Mouse (Mus musculus) left cerebral cortex, adult 2 months (tissue): ENCODE measurements around the gene Rln3. TPM values are rescaled to one million over a fixed set of nuclear protein-coding genes. Genes with fewer than 3 reads are reported as not detected.

ENCODE experiments used
- DNase-seq, 2 experiments: peaks; one replicate each; pipeline ENCODE4 v3.0.0; 2021 to 2022; ENCODE audit warnings: low spot score in 2 of 2, mixed read lengths in 1 of 2; ENCODE audit errors: extremely low spot score in 1 of 2
- H3K27ac ChIP-seq: fragments of 200-600 bp; 2 replicates; pipeline ENCODE4 v1.8.1; 2022
- H3K4me3 ChIP-seq: fragments of 200-600 bp; 2 replicates; pipeline ENCODE4 v1.8.1; 2022
- CTCF ChIP-seq: fragments of 200-600 bp; IDR thresholded peaks from 2 replicates; pipeline ENCODE4 v1.8.1; 2022; ENCODE audit warnings: antibody characterized with exemption, mild to moderate bottlenecking, moderate library complexity
- intact Hi-C: fragments of 180-260 bp; cut with DNase I; formaldehyde crosslinking; loops from one replicate; pipeline ENCODE4 v1.15.1; 2025
- microRNA-seq, 2 experiments: library from miRNA; unstranded; fragments of <30 nt; microRNA quantifications; one replicate each; pipeline ENCODE4 v1.2.0; 2021
- total RNA-seq, 2 experiments: library from RNA; stranded (reverse); gene quantifications; 2 replicates each; pipeline ENCODE4 v1.2.3; 2021

Rln3 gene
- total RNA-seq, 2 experiments from 2014 or later = not detected

DNA sequence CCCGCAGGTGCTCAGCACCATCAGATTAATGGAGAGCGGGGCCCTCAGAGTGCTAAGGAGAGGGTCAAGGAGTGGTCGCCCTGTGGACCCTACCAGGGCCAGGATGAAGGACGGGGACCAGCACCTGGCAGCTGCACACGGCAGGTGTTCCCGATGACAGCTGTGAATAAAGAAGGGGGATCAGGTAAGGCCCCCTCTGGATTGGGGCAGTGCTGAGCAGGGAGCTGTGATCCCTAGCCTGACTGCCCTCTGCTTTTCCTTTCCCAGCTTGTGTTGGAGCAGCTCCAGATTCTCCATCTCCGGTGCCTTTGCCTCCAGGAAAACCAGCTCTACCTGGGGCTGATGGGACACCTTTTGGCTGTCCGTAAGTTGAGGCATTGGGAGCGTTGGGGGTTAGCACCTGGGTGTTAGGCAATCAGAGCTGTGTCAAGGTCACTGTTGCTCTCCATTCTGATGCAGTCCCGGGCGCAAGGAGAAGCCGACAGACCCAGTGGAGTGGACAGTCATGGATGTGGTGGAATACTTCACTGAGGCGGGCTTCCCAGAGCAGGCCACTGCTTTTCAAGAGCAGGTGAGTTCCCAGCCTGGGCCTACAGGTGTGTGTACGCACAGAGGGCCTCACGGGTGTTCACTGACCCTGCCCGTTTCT is 45.6 kb downstream of the Rln3 start:
- peak overlapping the region; percentile 70 for H3K4me3 ChIP-seq
- DNase-seq = no peak
- H3K27ac ChIP-seq = no peak overlapping the region
- intact Hi-C loops = no loop called here
- no peak for TF ChIP-seq CTCF

DNA sequence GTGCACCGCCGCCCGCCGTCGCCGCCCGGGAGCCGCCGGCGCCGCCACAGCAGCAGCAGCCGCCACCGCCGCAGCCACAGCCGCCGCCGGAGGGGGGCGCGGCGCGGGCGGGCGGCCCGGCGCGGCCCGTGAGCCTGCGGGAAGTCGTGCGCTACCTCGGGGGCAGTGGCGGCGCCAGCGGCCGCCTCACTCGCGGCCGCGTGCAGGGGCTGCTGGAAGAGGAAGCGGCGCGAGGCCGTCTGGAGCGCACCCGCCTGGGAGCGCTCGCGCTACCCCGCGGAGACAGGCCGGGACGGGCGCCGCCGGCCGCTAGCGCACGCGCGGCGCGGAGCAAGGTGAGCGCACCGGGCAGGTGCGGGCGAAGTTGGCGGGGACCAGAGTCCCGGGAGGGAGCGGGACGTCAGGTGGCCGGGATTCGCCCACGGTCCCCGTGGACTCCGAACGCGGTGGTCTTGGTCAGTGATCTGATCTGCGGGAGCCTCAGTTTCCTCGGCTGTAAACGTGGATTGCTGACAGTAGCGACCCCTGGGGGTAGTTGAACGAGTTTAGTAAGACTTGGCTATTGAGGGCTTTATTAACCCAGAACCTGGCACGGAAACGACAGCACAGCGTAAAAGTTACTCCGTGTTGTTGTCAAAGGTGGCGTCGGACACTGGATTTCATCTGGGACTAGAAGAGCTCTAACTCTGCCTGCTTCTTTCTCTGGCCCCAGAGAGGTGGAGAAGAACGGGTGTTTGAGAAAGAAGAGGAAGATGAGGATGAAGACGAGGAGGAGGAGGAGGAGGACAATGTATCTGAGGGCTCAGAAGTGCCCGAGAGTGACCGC is 46.4 kb downstream of the Rln3 start:
- peak; percentile 48 for TF ChIP-seq CTCF
- intact Hi-C loops = no loop called here
- Histone ChIP-seq H3K27ac (0 out of 2 replicates have a peak overlapping the region, but pooled peaks have one; percentile 25), H3K4me3 (peak overlapping the region; percentile 70)
- DNase-seq = peak in 1 of 2 experiments; percentile 54

DNA sequence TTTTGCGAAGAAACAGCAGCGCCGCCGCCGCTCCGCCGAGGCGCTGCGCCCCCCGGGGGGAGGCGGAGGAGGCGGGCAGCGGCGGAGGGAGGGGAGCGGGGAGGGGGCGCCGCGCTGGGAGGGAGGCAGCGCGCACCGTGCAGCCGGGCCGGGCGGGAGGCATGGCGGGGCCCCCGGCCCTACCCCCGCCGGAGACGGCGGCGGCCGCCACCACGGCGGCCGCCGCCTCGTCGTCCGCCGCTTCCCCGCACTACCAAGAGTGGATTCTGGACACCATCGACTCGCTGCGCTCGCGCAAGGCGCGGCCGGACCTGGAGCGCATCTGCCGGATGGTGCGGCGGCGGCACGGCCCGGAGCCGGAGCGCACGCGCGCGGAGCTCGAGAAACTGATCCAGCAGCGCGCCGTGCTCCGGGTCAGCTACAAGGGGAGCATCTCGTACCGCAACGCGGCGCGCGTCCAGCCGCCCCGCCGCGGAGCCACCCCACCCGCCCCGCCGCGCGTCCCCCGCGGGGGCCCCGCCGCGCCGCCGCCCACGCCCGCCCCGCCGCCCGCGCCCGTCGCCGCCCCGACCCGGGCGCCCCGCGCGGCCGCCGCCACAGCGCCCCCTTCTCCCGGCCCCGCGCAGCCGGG is 47.2 kb downstream of the Rln3 start, which contains the start of gene Samd1:
Samd1 (plus strand) TSS at position 162 of the 631 bp plus-strand sequence.
- intact Hi-C loops = loop anchor here (2.0 kb wide), 2 partner anchors 43 to 99 kb away; partner anchors contain the start of genes Asf1b and Gm10644
- no peak for TF ChIP-seq CTCF
- H3K4me3 ChIP-seq = peak within 1 kb of the TSS; percentile 70
- H3K27ac ChIP-seq = peak within 1 kb of the TSS; percentile 86
- DNase-seq = peak in 1 of 2 experiments; percentile 64

DNA sequence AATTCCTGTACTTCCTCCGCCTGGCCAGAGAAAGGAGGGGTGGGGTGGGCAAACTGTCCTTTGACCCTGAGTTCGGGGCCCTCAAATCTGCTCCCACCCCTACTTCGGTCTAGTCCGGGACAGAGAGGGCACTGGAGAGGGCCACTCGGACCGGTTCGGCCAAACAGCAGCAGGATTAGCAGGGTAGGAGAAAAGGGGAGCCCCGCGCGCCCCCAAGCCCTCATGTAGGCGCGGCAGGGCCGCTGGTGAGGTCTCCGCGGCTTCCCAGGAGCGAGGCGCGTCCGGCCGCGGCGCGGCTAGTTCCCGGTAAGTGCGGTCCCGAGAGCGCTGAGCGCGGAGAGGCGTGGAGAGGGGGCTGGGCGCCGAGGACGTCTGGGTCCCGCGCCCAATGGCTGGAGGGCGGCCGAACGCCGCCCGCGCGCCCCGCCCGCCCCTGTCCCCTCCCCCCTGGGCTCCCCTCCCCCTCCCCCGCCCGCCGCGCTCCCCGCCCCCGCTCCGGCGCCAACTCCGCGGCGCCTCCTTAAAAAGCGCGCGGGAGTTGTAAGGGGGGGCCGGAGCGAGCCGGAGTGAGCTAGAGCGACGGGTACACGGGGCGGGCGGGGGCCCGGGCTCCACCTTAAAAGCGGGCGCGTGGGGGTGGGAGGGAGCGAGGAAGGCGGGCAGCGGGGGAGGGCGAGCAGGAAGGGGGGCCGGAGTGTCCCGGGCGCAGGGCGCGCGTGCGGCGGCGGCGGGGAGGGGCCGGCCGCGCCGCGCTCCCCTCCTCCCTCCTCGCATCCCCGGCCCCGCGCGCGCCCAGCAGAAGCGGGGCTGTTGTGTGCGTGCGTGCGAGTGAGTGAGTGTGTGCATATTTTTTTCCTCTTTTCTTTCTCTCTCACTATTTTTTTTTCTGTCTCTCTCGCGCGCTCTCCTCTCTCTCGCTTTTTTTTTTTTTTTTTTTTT is 48.0 kb downstream of the Rln3 start:
- intact Hi-C loops = loop anchor here (2.0 kb wide), 2 partner anchors 42 to 98 kb away; partner anchors contain the start of genes Asf1b and Gm10644
- TF ChIP-seq CTCF = no peak
- H3K4me3 ChIP-seq = peak overlapping the region; percentile 63
- DNase-seq = peak; percentile 66 to 83
- H3K27ac ChIP-seq = peak overlapping the region; percentile 86

DNA sequence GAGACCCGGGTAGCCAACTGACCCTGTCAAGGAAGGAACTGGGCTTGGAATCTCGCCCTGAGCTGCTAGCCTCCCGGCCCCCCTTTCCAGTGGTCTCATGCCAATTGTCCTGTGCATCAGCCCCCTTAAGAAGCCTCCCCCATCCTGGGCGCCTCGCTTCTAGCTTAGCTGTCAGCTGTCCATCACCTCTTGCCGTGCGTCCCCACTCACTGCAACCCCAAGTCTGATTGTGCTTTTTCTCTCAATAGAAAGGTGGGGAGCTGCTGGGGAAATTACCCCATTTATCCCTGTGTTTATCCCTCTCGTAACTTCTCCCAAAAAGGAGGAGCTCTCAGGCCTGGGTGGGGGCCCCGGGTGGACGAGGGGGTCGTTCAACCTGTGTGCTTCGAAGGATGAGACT is 48.8 kb downstream of the Rln3 start:
- no peak overlapping the region for H3K4me3 ChIP-seq
- H3K27ac ChIP-seq = peak overlapping the region; percentile 86
- no peak for DNase-seq
- TF ChIP-seq CTCF = no peak
- intact Hi-C loops = loop anchor here (2.0 kb wide), 3 partner anchors 19 to 97 kb away; partner anchors contain the start of genes Asf1b and Gm10644

DNA sequence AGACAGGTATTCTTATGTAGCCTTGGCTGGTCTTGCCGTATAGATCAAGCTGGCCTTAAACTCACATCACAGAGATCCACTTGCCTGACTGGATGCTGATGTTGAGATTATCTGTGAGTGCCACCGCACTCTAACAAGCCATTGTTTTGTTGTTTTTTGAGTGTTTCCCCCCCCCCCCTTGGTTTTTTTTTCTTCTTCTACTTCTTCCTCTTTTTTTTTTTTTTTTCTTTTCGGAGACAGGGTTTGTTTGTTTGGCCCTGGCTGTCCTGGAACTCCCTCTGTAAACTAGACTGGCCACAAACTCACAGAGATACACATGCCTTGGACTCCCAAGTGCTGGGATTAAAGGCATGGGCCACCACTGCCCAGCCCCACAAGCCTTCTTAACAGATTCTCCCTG is 50.8 kb downstream of the Rln3 start:
- TF ChIP-seq CTCF = no peak
- intact Hi-C loops = loop anchor here (2.0 kb wide), 1 partner anchor 17 kb away; no protein-coding TSS in a partner anchor

More for the DNA sequence above, 50.8 kb downstream of the Rln3 start:
- DNase-seq = no peak
- H3K4me3 ChIP-seq = no peak overlapping the region
- no peak overlapping the region for H3K27ac ChIP-seq

Small RNA genes within 50 kb of the gene (microRNA-seq; reads per million reads assigned to microRNA genes)
- gene Mir1199 = 0.97 to 2.6 reads per million in 2 experiments
- gene Mir709 = 0 reads per million in 2 experiments
- 11.9 to 13.9 reads per million in 2 experiments for gene Mir8111

Other genes with a start within 250 kb of the Rln3 start
- 100 to 1,000 TPM; 397 to 418 TPM for gene Adgrl1, start 144.9 kb downstream of the Rln3 start, total RNA-seq
- gene Gm10644, start 89.8 kb downstream of the Rln3 start, total RNA-seq = under 1 TPM; 0.44 to 0.63 TPM
- gene Asf1b, start 89.5 kb downstream of the Rln3 start, total RNA-seq = under 1 TPM; 0.35 to 0.66 TPM
- 100 to 1,000 TPM; 236 to 250 TPM for gene Prkaca, start 72.0 kb downstream of the Rln3 start, total RNA-seq
- 10 to 100 TPM; 39.3 to 43.7 TPM for gene Samd1, start 47.3 kb downstream of the Rln3 start, total RNA-seq
- gene 1700067K01Rik, start 43.5 kb downstream of the Rln3 start, total RNA-seq = under 1 TPM in 1 of 2 experiments, not detected in 1; 0.41 TPM
- 1 to 10 TPM; 1.0 to 1.3 TPM for gene 2210011C24Rik, start 32.8 kb downstream of the Rln3 start, total RNA-seq
- 1 to 10 TPM; 2.2 to 2.7 TPM for gene Palm3, start 23.5 kb downstream of the Rln3 start, total RNA-seq
- under 1 TPM; 0.23 to 0.41 TPM for gene Il27ra, start 2.4 kb downstream of the Rln3 start, total RNA-seq
- gene Gm10643, start 20.1 kb upstream of the Rln3 start, total RNA-seq = 1 to 10 TPM; 2.8 to 3.5 TPM
- gene Rfx1, start 21.8 kb upstream of the Rln3 start, total RNA-seq = 10 to 100 TPM; 27.1 to 30.0 TPM
- 10 to 100 TPM; 17.9 to 18.0 TPM for gene Dcaf15, start 59.8 kb upstream of the Rln3 start, total RNA-seq
- gene Podnl1, start 81.0 kb upstream of the Rln3 start, total RNA-seq = not detected
- gene Cc2d1a, start 102.9 kb upstream of the Rln3 start, total RNA-seq = 10 to 100 TPM; 49.9 to 52.2 TPM
- 1 to 10 TPM; 2.0 to 2.8 TPM for gene 4930432K21Rik, start 103.0 kb upstream of the Rln3 start, total RNA-seq
- 1 to 10 TPM; 2.0 to 3.0 TPM for gene Nanos3, start 140.2 kb upstream of the Rln3 start, total RNA-seq
- gene Zswim4, start 192.1 kb upstream of the Rln3 start, total RNA-seq = 10 to 100 TPM; 15.1 to 17.8 TPM
- 100 to 1,000 TPM; 124 to 140 TPM for gene D8Ertd738e, start 204.7 kb upstream of the Rln3 start, total RNA-seq
- gene Mri1, start 212.3 kb upstream of the Rln3 start, total RNA-seq = 10 to 100 TPM; 13.2 to 16.5 TPM
- 10 to 100 TPM; 27.7 to 35.5 TPM for gene Ccdc130, start 225.4 kb upstream of the Rln3 start, total RNA-seq